Mouse (Mus musculus): Measurements from ENCODE around the gene Cd276. TPM values are rescaled to one million over a fixed set of nuclear protein-coding genes. Genes with fewer than 3 reads are reported as not detected.

The Cd276 gene
- total RNA-seq, 2 experiments from 2014 or later = 5.9 to 8.3 TPM

GRCm38 (mm10) chr9:58510452-58510851 lies 44.8 kb downstream of the Cd276 start:
- no peak for DNase-seq

GRCm38 (mm10) chr9:58507216-58508005 lies 47.8 kb downstream of the Cd276 start:
- DNase-seq = no peak

GRCm38 (mm10) chr9:58500946-58501345 lies 54.3 kb downstream of the Cd276 start:
- DNase-seq = no peak

- DNase-seq = no peak
These were observed 57.3 kb downstream of the Cd276 start for GRCm38 (mm10) chr9:58497942-58498341.

- DNase-seq = peak in 1 of 2 experiments; percentile 44
These were observed 58.6 kb downstream of the Cd276 start for GRCm38 (mm10) chr9:58496470-58497182.

- DNase-seq = no peak
These were observed 60.2 kb downstream of the Cd276 start for GRCm38 (mm10) chr9:58495035-58495434.

GRCm38 (mm10) chr9:58490391-58490790 lies 64.8 kb downstream of the Cd276 start:
- DNase-seq = no peak

- DNase-seq = no peak
These were observed 65.4 kb downstream of the Cd276 start for GRCm38 (mm10) chr9:58489865-58490165.

- no peak for DNase-seq
These were observed 65.9 kb downstream of the Cd276 start for GRCm38 (mm10) chr9:58489133-58489864.

GRCm38 (mm10) chr9:58487851-58488801 lies 67.1 kb downstream of the Cd276 start, which contains the start of gene Insyn1:
Gene Insyn1 (plus strand): TSS chr9:58488603.
- DNase-seq = peak; percentile 53 to 67

- no peak for DNase-seq
These were observed 68.2 kb downstream of the Cd276 start for GRCm38 (mm10) chr9:58487076-58487475.

Other genes with a start within 250 kb of the Cd276 start
- gene Loxl1, start 242.3 kb downstream of the Cd276 start, total RNA-seq (2021) = 10 to 100 TPM; 18.3 to 20.2 TPM
- gene Tbc1d21, start 185.0 kb downstream of the Cd276 start, total RNA-seq (2021) = not detected
- gene Insyn1, start 66.8 kb downstream of the Cd276 start, total RNA-seq (2021) = 10 to 100 TPM; 28.2 to 30.7 TPM
- 100 to 1,000 TPM; 113 to 123 TPM for gene Nptn, start 26.8 kb upstream of the Cd276 start, total RNA-seq (2021)
- gene Rec114, start 188.5 kb upstream of the Cd276 start, total RNA-seq (2021) = 1 to 10 TPM; 2.3 to 2.7 TPM

All from heart, adult 18-20 months (tissue).